Mouse (Mus musculus): ENCODE measurements around the gene Hmga2. TPM values are rescaled to one million over a fixed set of nuclear protein-coding genes. Genes with fewer than 3 reads are reported as not detected.

The Hmga2 gene
- total and polyA plus RNA-seq, 3 experiments = 0.15 TPM; not detected in 2

DNA sequence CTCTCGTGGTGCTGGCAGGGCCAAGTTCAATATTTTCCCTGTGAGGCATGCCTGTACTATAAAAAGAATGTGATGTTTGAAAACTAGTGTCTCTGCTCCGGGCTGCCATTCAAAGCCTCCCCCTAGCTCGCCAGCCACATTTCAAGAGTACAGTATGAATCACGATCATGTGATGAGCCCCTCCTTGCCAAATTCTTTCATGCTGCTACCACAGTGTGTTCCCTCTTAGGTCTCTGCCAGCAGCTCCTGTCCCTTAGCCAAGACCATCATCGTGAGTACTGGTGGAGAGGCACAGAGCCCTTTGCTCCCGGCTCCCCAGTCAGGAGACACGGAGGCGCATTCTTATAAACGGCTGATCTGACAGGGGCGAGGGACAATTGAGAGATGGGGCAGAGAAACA is 54.2 kb downstream of the Hmga2 start:
- no peak for TF ChIP-seq USF1 (IDR thresholded peaks at IDR 0.05; ENCODE audit: low read depth, low read length)
- TF ChIP-seq ETS1 (IDR thresholded peaks at IDR 0.05; ENCODE audit: low read depth, low read length) = no peak
- TF ChIP-seq NELFE (IDR thresholded peaks at IDR 0.05; ENCODE audit: low read depth, low read length) = no peak
- TF ChIP-seq UBTF (IDR thresholded peaks at IDR 0.05; ENCODE audit: borderline replicate concordance, insufficient read depth, low read depth, low read length) = no peak
- TF ChIP-seq JUND (IDR thresholded peaks at IDR 0.05; ENCODE audit: low read depth, low read length) = no peak
- TF ChIP-seq RCOR1 (IDR thresholded peaks at IDR 0.05; ENCODE audit: low read depth, low read length) = no peak
- no peak for TF ChIP-seq TBP (IDR thresholded peaks at IDR 0.05; ENCODE audit: low read depth, low read length)
- TF ChIP-seq NRF1 (IDR thresholded peaks at IDR 0.05; ENCODE audit: insufficient read depth, low read depth, low read length, poor library complexity, severe bottlenecking) = no peak
- no peak for TF ChIP-seq HCFC1 (IDR thresholded peaks at IDR 0.05; ENCODE audit: low read depth, low read length)
- no peak for TF ChIP-seq MYB (IDR thresholded peaks at IDR 0.05; ENCODE audit: low read depth, low read length)
- no peak for TF ChIP-seq ZNF384 (IDR thresholded peaks at IDR 0.05; ENCODE audit: low read depth, low read length)
- no peak for TF ChIP-seq TCF12 (IDR thresholded peaks at IDR 0.05; ENCODE audit: low read depth, low read length)
- no peak for TF ChIP-seq MXI1 (IDR thresholded peaks at IDR 0.05; ENCODE audit: low read depth, low read length)
- TF ChIP-seq EP300 (IDR thresholded peaks at IDR 0.05; ENCODE audit: low read depth in 1 of 2, low read length in 2 of 2) = no peak
- TF ChIP-seq GATA1 (IDR thresholded peaks at IDR 0.05; ENCODE audit: low read depth, low read length) = no peak
- no peak for TF ChIP-seq E2F4 (IDR thresholded peaks at IDR 0.05; ENCODE audit: borderline replicate concordance, low read depth, low read length)
- no peak for TF ChIP-seq ELF1 (IDR thresholded peaks at IDR 0.05; ENCODE audit: low read depth, low read length)
- TF ChIP-seq TAL1 (IDR thresholded peaks at IDR 0.05; ENCODE audit: low read length) = no peak
- H3K36me3 ChIP-seq (ENCODE audit: control insufficient read depth in 1 of 2, insufficient read depth in 2 of 2, low read length in 2 of 2) = no peaks in the 10 kb centered on the region
- H3K27ac ChIP-seq (ENCODE audit: control insufficient read depth, low read depth, low read length) = no peak overlapping the region
- H3K27me3 ChIP-seq (ENCODE audit: control insufficient read depth in 1 of 2, insufficient read depth in 2 of 2, low read length in 2 of 2) = no peaks in the 10 kb centered on the region
- no peaks in the 10 kb centered on the region for H3K9me3 ChIP-seq (replicated peaks; ENCODE audit: insufficient read depth, low read length)
- no peak for DNase-seq (ENCODE audit: low read depth, low spot score)
- H3K4me1 ChIP-seq (ENCODE audit: control insufficient read depth in 1 of 2, insufficient read depth in 2 of 2, low read length in 2 of 2) = no peaks in the 10 kb centered on the region
- no peaks in the 10 kb centered on the region for H3K79me2 ChIP-seq (ENCODE audit: control insufficient read depth, insufficient read depth, low read length, poor library complexity)
- H3K9ac ChIP-seq (ENCODE audit: control insufficient read depth, low read depth, low read length, poor library complexity, severe bottlenecking) = no peak overlapping the region
- H3K4me3 ChIP-seq (ENCODE audit: control insufficient read depth in 1 of 2, insufficient read depth in 1 of 2, low read depth in 2 of 2, low read length in 2 of 2) = no peak overlapping the region

- Histone ChIP-seq H3K4me1 (ENCODE audit: control insufficient read depth in 1 of 2, insufficient read depth in 2 of 2, low read length in 2 of 2) (no peaks in the 10 kb centered on the region), H3K27me3 (ENCODE audit: control insufficient read depth in 1 of 2, insufficient read depth in 2 of 2, low read length in 2 of 2) (no peaks in the 10 kb centered on the region), H3K4me3 (ENCODE audit: control insufficient read depth in 1 of 2, insufficient read depth in 1 of 2, low read depth in 2 of 2, low read length in 2 of 2) (no peak overlapping the region), H3K9ac (ENCODE audit: control insufficient read depth, low read depth, low read length, poor library complexity, severe bottlenecking) (no peak overlapping the region), H3K9me3 (replicated peaks; ENCODE audit: insufficient read depth, low read length) (no peaks in the 10 kb centered on the region), H3K27ac (ENCODE audit: control insufficient read depth, low read depth, low read length) (no peak overlapping the region), H3K36me3 (ENCODE audit: control insufficient read depth in 1 of 2, insufficient read depth in 2 of 2, low read length in 2 of 2) (no peaks in the 10 kb centered on the region), H3K79me2 (ENCODE audit: control insufficient read depth, insufficient read depth, low read length, poor library complexity) (no peaks in the 10 kb centered on the region)
- DNase-seq (ENCODE audit: low read depth, low spot score) = no peak
- TF ChIP-seq NRF1 (IDR thresholded peaks at IDR 0.05; ENCODE audit: insufficient read depth, low read depth, low read length, poor library complexity, severe bottlenecking) = no peak
- TF ChIP-seq SMC3 (IDR thresholded peaks at IDR 0.05; ENCODE audit: low read depth, low read length) = no peak
- TF ChIP-seq HCFC1 (IDR thresholded peaks at IDR 0.05; ENCODE audit: low read depth, low read length) = no peak
- TF ChIP-seq RCOR1 (IDR thresholded peaks at IDR 0.05; ENCODE audit: low read depth, low read length) = no peak
- TF ChIP-seq JUND (IDR thresholded peaks at IDR 0.05; ENCODE audit: low read depth, low read length) = no peak
- no peak for TF ChIP-seq TCF12 (IDR thresholded peaks at IDR 0.05; ENCODE audit: low read depth, low read length)
- no peak for TF ChIP-seq CTCF (IDR thresholded peaks at IDR 0.05 in 2 of 3, conservative IDR thresholded peaks at IDR 0.05 in 1 of 3; ENCODE audit: control insufficient read depth in 1 of 3, insufficient read depth in 1 of 3, low read depth in 2 of 3, low read length in 3 of 3, poor library complexity in 1 of 3, severe bottlenecking in 1 of 3)
- TF ChIP-seq GATA1 (IDR thresholded peaks at IDR 0.05; ENCODE audit: low read depth, low read length) = no peak
Observed at GRCm38 (mm10) chr10:120420971-120421629, 55.2 kb downstream of the Hmga2 start.
